Mouse (Mus musculus) urinary bladder, postnatal 10 days (tissue): Measurements from ENCODE around the gene Dync1li2.

Experiments used
- DNase-seq: peaks from one replicate; pipeline ENCODE4 v3.0.0; 2022; ENCODE audit warnings: low spot score

Dync1li2 gene

DNA sequence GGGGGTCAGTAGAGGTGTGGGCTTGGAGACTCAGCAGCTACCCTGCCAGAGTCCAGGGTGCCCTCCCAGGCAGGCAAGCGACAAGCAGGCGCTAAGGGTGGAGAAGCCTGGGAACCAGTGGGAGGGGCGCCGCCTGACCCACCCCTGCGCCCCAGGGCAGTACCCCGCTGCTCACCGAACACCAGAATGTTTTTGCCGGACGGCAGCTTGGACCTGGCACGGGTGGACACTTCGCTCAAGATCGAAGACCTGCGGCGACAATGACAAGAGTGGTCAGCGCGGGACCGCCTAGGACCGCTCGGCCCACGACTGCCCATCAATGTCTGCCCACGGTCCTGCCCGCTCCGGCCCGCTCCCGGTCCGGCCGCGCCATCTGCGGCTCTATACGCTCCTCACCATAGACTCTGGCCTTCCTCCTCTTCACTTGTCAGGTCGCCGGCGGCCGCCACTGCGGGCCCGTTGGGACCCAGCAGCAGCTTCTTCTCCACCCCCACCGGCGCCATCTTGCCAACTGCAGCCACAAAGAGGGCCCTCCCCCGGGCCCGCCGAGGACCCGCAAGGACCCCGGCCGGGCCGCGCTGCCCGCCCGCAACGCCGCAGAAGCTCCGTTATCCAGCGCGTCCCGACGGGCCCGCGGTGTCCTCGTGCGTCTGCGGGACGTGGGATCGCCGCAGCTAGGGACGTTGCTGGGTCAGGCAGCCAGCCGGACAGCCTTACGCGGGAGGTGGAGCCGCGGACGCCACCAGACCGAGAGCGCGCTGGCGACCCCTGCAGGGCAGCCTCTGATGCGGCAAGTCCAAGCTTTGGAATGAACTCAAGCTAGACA is at the start of gene Dync1li2:
TSS of gene Dync1li2 (minus strand) at position 749 of the 826 bp plus-strand sequence.
- peak; percentile 80 for DNase-seq

DNA sequence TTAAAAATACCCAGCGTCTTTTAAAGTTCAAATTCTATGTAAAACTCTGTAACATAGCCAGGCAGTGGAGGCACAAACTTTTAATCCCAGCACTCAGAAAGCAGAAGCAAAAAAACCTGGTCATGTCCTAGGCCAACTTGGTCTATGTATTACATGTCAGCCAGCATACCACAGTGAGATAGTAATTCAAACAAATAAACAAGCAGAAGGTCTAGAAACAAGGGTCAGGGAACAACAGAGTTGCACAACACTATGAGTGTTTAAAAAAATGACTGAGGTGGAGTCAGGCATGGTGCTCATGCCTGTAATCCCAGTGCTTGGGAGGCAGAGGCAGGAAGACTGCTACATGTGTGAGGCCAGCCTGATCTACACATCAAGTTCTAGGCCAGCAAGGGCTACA is 36.2 kb upstream of the Dync1li2 start:
- DNase-seq: no peak

- DNase-seq: no peak
Measured at GRCm38 (mm10) chr8:104472465-104472864, 29.6 kb upstream of the Dync1li2 start.

GRCm38 (mm10) chr8:104467463-104467862 is 24.6 kb upstream of the Dync1li2 start:
- DNase-seq: no peak

GRCm38 (mm10) chr8:104452177-104452576 is 9.3 kb upstream of the Dync1li2 start:
- DNase-seq: no peak

DNA sequence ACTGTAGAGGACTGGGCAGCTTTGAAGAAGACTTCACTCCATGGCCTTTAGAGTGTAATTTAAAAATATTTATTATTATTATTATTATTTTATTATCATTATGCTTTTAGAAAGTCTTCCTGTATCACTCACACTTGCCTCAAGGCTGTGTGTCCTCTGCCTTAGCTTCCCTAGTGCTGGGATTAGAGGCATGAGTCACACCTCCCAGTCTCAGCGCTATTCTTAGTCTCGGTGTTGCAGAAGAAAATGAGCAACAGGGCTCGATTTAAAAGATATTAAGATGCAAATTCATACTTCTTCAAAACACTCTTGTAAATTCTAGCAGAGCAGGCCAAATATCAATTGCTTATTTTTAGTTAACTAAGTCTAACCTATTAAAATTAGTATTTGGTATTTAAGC is 5.9 kb upstream of the Dync1li2 start:
- DNase-seq: no peak

DNA sequence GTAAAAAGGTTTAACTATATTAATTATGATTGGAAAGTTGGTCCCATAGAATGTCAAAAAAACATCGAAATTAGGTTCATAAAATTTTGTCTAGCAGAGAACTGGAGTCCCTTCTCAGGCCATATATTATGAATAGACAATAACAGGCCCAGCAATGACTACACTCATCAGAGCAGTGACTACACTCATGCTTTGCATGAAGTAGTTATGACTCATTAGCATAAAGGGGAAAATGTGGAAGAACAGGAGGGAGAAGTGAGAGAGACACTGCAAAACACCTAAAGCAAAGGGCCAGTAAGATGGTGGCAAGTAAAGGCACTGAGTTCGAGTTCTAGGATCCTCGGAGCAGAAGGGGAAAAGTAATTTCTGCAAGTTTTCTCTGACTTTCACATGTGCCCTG is 3.2 kb upstream of the Dync1li2 start:
- no peak for DNase-seq

GRCm38 (mm10) chr8:104445248-104445647 is 2.4 kb upstream of the Dync1li2 start:
- no peak for DNase-seq

DNA sequence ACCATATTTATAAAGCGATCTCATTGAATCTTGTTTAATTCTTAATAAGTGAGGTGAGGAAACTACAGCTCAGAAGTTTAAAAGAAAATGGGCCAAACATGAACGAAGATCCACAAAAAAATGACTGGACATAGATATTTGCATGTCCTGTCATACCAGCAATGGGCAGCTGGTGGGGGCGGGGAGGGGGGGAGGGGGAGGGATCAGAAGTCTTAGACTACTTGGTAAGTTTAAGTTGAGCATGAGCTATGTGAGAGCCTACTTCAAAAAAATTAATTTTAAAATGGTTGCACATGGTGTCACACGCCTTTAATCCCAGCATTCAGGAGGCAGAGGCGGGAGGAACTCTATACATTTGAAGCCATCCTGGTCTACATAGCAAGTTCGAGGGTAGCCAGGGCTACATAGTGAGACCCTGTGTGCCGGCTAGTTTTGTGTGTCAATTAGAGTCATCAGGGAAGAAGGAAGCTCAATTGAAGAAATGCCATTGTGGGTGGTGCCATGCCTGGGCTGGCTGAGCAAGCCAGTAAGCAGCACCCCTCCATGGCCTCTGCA is 355 bp upstream of the Dync1li2 start:
- DNase-seq: no peak

- DNase-seq: no peak
Measured at GRCm38 (mm10) chr8:104441613-104442012, 1.2 kb downstream of the Dync1li2 start.

DNA sequence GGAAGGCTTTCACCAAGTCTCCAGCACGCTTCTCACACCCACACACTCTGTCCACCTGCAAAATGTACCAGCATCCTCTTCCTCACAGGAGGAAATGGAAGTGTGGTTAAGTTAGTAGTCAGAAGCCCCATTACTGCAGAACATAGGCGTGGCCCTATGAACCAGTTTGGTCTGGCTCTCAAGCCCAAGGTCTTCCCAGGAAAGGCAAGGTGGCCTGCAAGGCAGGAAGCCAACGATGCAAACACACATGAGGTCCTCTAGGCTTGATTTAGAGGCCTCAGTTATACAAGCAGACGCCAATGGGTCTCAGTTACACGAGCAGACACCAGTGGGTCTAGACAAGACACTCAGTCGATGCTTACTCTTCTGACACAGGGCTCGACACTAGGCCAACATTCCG is 3.4 kb downstream of the Dync1li2 start:
- no peak for DNase-seq

DNA sequence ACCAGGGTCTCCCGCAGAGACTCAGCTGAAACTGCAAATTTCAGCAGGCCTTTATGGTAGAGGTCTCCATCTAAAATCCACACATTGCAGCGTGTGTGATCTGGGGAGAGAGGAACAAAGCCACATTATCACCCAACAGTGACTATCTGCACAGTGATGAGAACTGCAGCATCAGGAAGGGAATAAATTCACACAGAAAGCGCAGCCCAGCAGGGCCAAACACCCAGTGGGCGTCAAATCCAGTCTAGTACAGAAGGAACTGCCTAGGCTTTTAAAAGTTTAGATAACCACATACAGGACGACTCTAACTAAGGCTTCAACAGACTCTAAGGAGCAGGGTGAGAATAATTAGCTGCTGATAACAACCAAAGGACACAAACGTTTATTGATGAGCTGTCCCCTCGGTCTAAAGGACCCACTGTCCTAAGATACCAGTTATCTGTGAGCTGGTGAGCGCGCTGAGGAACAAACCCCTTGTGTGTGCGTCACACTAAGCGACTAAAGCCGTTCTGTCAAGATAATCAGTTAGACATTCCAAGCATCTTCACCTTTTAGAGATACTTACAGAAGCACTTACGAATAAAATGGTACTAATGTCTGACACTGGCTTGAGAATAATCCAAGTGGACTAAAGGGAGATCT is 5.2 kb downstream of the Dync1li2 start:
- no peak for DNase-seq

- no peak for DNase-seq
Measured at GRCm38 (mm10) chr8:104436591-104436990, 6.3 kb downstream of the Dync1li2 start.

DNA sequence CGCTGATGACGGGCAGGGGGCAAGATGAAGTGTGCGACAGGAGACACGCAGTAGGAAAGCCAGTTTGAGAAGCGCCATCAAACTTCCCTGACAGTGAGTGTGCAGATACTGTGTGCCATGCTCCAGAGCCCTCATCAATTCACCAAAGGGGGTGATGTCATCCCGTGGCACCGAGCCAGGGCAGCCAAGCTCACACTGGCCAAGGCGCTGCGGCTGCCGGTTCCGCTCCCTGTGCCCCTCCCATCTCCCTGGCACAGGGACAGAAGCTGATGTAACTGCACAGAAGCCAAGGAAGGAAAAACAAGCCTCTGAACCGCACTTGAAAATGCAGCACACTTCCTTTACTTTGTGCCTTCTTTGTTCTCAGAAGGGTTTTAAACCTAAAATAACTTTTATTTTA is 6.8 kb downstream of the Dync1li2 start:
- peak; percentile 93 for DNase-seq

DNA sequence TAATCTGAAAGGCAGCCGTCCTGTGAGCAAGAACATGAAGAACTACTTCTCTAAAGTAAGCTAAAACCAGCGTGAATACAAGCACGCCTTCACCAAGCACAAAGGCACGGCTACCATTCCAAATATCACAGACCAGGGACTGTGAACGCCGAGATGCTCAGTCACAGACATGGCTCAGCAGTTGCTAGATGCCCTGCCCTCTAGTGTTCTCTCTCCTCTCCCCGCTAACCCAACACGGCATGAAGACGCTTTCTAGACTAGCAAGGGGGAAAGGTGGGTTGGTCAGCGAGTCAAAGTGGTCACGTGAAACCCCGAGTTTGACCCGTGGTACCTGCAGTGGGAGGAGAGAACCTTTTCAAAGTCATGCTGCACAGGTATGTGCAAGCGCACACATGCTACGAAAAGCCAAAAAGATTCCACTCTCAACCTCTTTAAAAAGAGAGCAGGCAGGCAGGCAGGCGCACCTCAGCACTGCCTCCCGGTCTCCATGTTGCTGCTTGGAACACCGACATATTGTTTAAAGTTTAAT is 8.0 kb downstream of the Dync1li2 start:
- DNase-seq: no peak

DNA sequence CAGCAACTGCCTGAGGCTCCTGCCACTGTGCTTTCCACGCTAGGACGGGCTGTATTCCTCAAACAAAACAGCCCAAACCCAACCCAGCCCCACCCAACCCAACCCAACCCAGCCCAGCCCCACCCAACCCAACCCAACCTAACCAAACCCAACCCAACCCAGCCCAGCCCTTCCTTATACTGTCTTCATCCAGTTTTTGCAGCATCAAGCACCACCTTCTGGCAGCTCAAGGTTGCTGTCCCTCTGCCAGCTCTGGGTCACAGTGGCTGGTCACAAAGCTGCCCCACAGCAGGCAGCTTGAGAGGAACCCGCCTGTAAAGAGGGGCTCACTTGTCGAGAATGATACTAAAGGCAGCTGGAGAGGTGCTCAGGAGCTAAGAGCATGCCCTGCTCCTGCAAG is 8.6 kb downstream of the Dync1li2 start:
- no peak for DNase-seq

GRCm38 (mm10) chr8:104433191-104433842 is 9.5 kb downstream of the Dync1li2 start:
- no peak for DNase-seq

GRCm38 (mm10) chr8:104432656-104433055 is 10.2 kb downstream of the Dync1li2 start:
- no peak for DNase-seq

- DNase-seq: no peak
Measured at GRCm38 (mm10) chr8:104430230-104430629, 12.6 kb downstream of the Dync1li2 start.

DNA sequence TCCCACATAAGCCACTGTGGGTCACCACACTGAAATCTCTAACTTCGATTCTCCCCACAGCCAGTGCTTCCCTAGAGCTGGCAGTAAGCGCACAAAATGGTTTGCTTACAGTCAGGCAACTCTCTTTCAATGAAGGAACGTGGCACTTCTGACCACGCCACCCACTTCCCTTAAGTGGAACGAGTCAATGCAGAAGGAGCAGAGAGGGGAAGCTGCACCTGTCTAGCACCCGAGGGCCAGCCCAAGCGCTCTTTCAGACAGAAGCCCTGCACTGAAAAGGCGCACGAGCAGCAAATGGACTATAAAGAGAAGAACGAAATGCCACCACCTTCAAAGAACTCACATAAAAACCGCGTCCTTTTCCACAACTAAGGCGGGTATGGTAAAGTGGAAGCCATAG is 15.1 kb downstream of the Dync1li2 start:
- DNase-seq: no peak

DNA sequence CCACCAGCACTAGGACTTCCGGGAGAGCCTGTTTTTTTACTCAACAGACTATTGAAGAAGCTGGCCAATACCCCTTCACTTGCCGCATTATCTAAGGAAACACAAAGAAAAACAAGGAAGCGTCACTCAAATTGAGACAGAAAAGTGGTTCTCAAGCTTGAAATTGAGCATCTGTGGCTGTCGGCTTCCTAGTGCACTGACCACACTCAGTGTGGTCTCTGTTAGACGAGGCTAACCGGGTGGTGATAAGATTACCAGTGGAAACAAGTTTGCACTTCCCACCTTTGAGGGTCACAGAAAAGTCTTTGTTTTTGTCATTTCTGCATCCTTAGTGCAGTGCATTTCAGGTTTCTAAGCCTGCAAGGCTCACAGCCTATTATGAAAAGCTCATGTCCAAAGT is 20.5 kb downstream of the Dync1li2 start:
- DNase-seq: no peak

- no peak for DNase-seq
Measured at GRCm38 (mm10) chr8:104416022-104416421, 26.8 kb downstream of the Dync1li2 start.

- no peak for DNase-seq
Measured at GRCm38 (mm10) chr8:104414204-104414603, 28.6 kb downstream of the Dync1li2 start.
